Mouse (Mus musculus) retina, embryonic 14.5 days (tissue): Measurements from ENCODE around the gene Pgrmc1.
"Not testable (repeated sequence)": the region's sequence is repeated elsewhere in the genome, so short reads cannot be mapped to it uniquely, and the experiment has no call there.

Experiments used
- DNase-seq: peaks from one replicate; pipeline ENCODE4 v3.0.0-alpha.2; 2015; ENCODE audit warnings: low spot score

Gene Pgrmc1

DNA sequence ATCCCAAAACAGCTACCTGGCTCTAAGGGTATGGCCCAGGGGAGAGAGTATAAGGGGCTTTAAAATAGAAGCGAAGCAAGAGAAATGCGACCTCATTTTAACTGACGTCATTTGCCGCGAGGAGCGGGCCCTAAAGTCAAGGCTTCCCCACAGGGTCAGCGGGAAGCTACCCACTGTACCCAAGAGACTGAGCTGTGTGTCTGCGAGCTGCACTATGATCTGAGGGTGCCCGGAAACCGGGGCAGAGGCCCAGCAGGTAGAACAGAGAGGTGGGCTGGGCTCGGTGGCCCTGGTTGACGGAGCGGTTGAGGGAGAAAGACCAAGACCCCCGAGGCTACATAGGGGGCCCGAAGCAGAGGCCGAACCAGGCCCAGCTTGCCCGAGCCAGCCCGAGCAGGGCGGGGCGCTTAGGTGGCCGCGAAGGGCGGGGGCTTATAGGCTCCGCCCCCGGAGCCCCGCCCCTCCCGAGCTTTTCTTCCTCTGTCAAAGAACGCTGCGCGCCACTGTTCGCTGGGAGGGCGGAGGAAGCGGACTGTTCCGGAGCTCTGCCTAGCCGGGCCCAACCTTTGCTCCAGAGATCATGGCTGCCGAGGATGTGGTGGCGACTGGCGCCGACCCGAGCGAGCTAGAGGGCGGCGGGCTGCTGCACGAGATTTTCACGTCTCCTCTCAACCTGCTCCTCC, at the start of gene Pgrmc1:
Pgrmc1 (plus strand) TSS at position 500 of the 683 bp plus-strand sequence.
- peak; percentile 88 for DNase-seq

DNA sequence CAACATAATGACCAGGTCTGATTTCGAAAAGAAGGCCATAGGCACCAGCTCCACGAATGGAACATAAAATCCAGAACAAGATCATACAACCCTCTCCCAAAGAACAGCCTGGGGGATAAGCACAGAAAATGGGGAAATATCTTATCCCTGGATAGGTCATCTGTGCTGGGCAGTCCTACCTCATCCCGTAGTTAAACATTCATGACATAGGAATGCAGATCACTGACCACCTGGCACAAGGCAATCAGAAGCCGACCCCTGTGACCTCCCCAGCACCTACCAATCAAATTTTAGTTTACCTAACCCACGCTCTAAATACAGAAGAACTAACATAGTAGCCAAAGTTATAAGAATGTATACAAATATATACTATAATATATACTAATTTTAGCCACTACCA, 49.2 kb upstream of the Pgrmc1 start:
- no peak for DNase-seq

GRCm38 (mm10) chrX:36550906-36551305, 47.1 kb upstream of the Pgrmc1 start:
- DNase-seq: peak; percentile 51

GRCm38 (mm10) chrX:36551351-36551750, 46.7 kb upstream of the Pgrmc1 start:
- DNase-seq: no peak

- DNase-seq: peak; percentile 53
Measured at GRCm38 (mm10) chrX:36552055-36552587, 45.9 kb upstream of the Pgrmc1 start.

GRCm38 (mm10) chrX:36552715-36553114, 45.3 kb upstream of the Pgrmc1 start:
- DNase-seq: no peak

DNA sequence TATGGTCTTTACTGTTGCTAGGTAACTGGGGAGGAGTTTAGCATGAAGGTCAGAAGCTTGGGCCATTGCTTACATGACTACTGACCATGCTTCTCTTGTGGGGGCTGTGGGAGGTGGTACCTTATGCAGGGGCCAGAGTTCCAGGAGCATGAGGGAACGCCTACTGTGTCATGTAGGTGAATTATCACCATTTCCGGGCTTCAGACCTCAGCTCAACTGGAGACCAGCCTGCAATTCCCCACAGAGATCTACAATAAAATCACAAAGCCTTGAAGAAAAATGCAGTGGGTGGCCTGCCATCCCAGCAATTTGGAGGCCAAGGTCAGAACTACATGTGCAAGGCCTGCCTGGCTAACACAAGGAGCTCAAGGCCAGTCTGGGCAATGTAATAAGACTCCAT, 42.8 kb upstream of the Pgrmc1 start:
- not testable (repeated sequence) for DNase-seq

DNA sequence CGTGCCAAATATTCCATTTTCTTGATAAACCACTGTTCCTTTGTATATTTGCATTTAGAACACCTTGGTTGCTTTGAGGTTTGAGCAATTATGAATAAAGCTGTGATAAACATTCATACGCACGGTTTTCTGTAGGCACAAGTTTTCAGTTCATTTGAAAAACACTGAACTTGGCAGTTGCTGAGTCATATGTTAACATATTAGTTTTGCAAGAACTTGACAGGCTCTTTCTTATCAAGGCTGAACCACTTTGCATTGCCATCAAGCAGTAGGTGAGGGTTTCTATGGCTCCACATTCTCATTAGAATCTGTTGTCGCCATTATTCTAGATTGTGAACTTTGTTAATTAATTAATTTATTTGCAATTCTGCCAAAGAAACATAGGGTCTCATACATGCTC, 37.8 kb upstream of the Pgrmc1 start:
- DNase-seq: no peak

DNA sequence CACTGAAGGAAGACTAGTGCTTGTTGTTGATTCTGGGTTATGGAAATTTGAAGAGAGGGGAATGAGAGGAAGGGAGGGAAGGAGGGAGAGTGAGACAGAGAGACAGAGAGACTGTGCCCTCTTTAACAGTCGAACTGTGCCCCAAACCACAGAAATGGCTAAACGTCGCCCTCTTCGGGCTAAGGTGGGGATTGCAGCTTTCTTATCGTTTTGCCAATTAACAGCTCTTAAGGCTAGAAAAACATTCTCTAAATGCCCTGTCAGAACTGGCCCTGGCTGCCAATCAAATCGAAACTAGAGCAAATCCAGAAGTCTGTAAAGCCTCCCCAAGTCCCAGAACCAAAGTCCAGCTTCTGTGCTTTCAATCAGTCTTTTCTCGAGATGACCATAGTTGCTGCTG, 36.4 kb upstream of the Pgrmc1 start:
- peak; percentile 85 for DNase-seq

DNA sequence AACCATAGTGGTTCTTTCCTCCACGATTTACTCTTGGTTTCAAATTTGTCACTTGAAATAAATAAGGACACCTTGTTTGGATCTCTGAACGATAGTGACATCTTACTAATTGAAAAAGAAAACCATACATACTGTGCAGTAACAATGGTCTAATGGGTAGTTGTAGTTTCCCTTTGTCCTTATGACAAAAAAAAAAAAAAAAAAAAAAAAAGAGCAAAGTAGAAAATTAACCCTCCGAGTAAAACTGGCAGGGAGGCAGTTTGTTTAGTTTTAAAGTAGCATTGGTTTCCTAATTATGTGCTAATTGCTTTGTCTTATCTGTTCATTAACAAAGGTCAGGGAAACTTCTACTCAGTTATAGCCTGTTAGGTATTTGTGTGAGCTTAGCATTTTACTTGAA, 35.9 kb upstream of the Pgrmc1 start:
- no peak for DNase-seq

GRCm38 (mm10) chrX:36586629-36587303, 11.2 kb upstream of the Pgrmc1 start:
- no peak for DNase-seq

GRCm38 (mm10) chrX:36587304-36588209, 10.4 kb upstream of the Pgrmc1 start:
- peak; percentile 9 for DNase-seq

DNA sequence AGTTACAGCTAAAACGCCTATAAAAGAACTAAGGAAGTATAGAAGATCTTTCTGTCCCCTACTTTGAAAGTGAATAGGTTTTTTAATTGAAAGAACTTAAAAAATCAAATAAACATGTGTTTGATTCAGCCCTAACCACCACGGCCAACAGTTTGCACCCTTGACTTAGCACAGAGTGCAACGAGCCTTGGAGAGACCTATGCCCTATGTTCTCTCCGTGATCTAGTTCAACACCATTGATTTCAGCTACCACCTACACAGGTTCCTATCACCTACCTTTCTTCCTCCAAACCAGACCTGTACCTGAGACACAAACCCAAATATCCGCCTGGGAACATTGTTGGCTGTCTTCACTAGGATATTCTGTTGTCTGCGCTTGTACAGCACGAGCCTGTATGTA, 7.7 kb upstream of the Pgrmc1 start:
- no peak for DNase-seq

DNA sequence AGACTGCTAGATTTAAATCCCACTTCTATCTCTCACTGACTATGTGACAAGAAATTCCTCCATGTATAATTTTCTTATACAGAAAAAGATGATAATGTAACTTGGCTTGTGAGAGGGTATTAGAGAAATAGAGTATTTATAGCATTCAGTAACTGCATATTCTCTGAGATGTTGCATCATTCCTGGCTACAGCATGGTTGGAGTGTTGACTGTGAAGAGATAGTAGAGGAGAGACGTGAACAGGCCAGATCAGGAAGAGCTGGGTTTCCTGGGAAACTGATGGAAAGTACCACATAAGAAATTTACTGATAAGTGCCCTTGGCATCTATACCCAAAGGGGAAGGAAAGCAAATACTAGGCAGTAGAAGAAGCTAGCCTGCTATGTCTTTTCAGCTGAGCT, 6.9 kb upstream of the Pgrmc1 start:
- DNase-seq: no peak

DNA sequence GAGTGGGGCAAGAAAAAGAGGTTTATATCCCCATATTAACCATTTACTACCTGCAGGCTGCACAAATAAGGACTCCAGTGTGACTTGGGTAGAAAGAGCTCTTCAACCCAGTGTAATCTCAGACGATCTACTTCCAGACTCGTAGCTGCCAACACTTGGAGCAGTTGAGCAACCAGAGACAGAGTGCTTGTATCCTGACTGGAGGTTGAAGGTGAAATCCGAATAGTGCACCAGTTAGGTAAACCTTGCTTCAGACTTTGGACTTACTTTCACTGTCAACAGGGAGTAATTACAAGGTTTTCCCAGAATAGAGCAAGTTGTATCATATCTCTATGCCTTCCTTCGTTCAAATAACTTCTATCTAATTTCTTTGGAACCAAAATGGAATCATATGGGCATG, 6.5 kb upstream of the Pgrmc1 start:
- no peak for DNase-seq

- no peak for DNase-seq
Measured at GRCm38 (mm10) chrX:36595247-36595646, 2.8 kb upstream of the Pgrmc1 start.

DNA sequence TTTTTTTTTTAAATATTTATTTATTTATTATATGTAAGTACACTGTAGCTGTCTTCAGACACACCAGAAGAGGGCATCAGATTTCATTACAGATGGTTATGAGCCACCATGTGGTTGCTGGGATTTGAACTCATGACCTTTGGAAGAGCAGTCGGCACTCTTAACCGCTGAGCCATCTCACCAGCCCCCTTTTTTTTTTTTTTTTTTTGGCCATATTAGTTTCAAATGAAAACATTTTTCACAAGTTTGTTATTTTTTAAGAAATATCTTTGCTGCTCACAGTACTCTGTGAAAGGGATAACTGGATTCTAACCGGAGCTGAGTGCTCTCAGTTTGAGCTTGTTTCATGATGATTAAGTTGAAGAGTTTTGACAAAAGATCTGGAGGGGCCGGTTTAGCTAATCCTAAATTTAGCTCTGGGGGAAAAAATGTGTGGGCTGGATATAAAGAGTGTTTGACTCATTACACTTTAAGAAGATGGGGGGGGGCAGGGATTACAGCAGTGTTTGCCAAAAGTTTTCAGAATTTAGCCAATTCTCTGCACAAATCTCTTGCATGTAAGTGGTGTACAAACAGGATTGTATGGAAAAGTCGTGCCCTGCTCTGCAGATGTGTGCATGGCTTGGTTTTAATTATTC, 1.4 kb upstream of the Pgrmc1 start:
- DNase-seq: not testable (repeated sequence)

DNA sequence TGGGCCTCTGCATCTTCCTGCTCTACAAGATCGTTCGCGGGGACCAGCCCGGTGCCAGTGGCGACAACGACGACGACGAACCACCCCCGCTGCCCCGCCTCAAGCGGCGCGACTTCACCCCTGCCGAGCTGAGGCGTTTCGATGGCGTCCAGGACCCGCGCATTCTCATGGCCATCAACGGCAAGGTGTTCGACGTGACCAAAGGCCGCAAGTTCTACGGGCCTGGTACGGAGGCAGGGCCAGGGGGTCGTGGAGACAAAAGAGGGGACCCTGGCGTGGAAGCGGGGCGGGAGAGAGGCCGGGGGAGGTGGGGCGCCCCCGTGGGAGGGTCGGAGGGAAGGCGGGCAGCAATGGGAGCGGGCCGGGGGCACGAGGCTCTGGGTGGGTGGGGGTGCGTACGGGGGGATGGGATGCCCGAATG, 394 bp downstream of the Pgrmc1 start:
- DNase-seq: peak; percentile 32

GRCm38 (mm10) chrX:36598861-36599344, 897 bp downstream of the Pgrmc1 start:
- peak; percentile 6 for DNase-seq

GRCm38 (mm10) chrX:36599656-36600055, 1.6 kb downstream of the Pgrmc1 start:
- DNase-seq: no peak

GRCm38 (mm10) chrX:36600066-36600465, 2.1 kb downstream of the Pgrmc1 start:
- no peak for DNase-seq

DNA sequence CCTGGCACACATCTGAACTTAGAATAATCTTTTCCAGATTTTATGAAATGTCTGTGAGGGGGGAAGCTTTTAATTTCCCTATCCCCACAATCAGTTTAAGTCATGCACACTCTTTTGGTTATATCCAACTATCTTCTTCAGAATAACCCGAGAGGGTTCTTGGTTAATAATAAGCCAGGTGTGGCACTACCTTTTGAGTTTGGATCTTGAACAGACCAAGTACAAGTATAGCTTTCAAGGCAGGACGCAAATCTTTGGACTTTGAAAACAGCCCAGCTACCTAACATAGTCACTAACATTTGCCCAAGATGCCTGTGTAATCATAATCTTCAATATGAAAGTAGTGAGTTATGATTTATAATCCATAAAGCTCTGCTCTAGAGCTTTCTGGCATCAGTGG, 4.9 kb downstream of the Pgrmc1 start:
- no peak for DNase-seq
